Mouse (Mus musculus) kidney, embryonic 14.5 days (tissue): ENCODE measurements around the gene Zfp444. TPM values are rescaled to one million over a fixed set of nuclear protein-coding genes. Genes with fewer than 3 reads are reported as not detected.
"Not testable (repeated sequence)": the region's sequence is repeated elsewhere in the genome, so short reads cannot be mapped to it uniquely, and the experiment has no call there.

Experiments used
- ATAC-seq: fragments of 200-750 bp; cut with Nextera tagmentation; 2 replicates; pipeline ENCODE4 v1.8.0; 2017; ENCODE audit warnings: moderate number of reproducible peaks, mild to moderate bottlenecking, moderate TSS enrichment, moderate library complexity; ENCODE audit not compliant: low FRiP score, low TSS enrichment
- H3K27ac ChIP-seq: fragments of 300-500 bp; sonication (generic); 2 replicates; pipeline ENCODE4 v1.5.1; 2014; ENCODE audit warnings: low read depth, mild to moderate bottlenecking, low read length, moderate library complexity, mixed read lengths
- H3K27me3 ChIP-seq: fragments of 300-500 bp; sonication (generic); 2 replicates; pipeline ENCODE4 v1.6.1; 2014; ENCODE audit warnings: mild to moderate bottlenecking, low read length; ENCODE audit not compliant: control insufficient read depth, insufficient read depth
- H3K36me3 ChIP-seq: fragments of 300-500 bp; sonication (generic); 2 replicates; pipeline ENCODE4 v1.6.1; 2014; ENCODE audit warnings: low read length, mixed read lengths; ENCODE audit not compliant: control insufficient read depth, insufficient read depth
- H3K4me1 ChIP-seq: fragments of 300-500 bp; sonication (generic); 2 replicates; pipeline ENCODE4 v1.6.1; 2014; ENCODE audit warnings: low read length, mixed read lengths; ENCODE audit not compliant: control insufficient read depth, insufficient read depth
- H3K4me2 ChIP-seq: fragments of 300-500 bp; sonication (generic); replicated peaks from 2 replicates; pipeline ENCODE4 v1.6.1; 2014; ENCODE audit warnings: low read depth, mild to moderate bottlenecking, low read length
- H3K4me3 ChIP-seq: fragments of 300-500 bp; sonication (generic); 2 replicates; pipeline ENCODE4 v1.5.1; 2014; ENCODE audit warnings: mild to moderate bottlenecking, low read length
- H3K9ac ChIP-seq: fragments of 300-500 bp; sonication (generic); 2 replicates; pipeline ENCODE4 v1.6.1; 2014; ENCODE audit warnings: low read depth, mild to moderate bottlenecking, low read length, moderate library complexity
- H3K9me3 ChIP-seq: fragments of 300-500 bp; sonication (generic); 2 replicates; pipeline ENCODE4 v1.6.1; 2016; ENCODE audit warnings: low read length; ENCODE audit not compliant: control insufficient read depth
- WGBS: fragments of 180-500 bp; shearing (Covaris S2); extraction: QIAGEN DNeasy Blood & Tissue Kit; methylation state at CpG from one replicate; pipeline ENCODE4 v1.1.7; 2014; 5-methylcytosine and 5-hydroxymethylcytosine counted together
- polyA plus RNA-seq: library from polyadenylated mRNA; unstranded; fragments of >200 nt; fragmentation: Nextera tagmentation; extraction: Ambion mirVana; gene quantifications from 2 replicates; pipeline ENCODE4 v1.2.1, GENCODE M21; 2014

The Zfp444 gene
- polyA plus RNA-seq, 1 experiment from 2014 or later = 70.8 TPM

DNA sequence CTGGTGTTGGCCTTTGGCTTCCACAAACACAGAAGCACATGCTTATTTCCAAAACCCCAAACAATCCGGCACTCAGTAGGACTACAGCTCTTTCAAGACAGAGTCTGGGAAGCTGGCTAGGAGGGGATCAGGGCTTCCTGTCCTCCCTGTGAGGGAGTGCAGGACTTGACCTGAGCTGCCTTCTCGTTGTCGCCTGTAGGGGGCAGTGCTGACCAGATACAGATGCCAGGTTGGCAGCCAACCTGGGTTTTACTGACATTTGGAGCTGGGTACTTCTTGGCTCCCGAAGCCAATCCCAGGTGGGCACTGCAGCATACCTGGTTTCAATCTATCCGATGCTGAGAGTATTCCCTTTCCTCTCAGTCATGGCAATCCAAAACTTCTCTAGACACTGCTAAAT is 41.1 kb downstream of the Zfp444 start:
- no peaks in the 10 kb centered on the region for H3K9me3 ChIP-seq
- ATAC-seq = no peak
- no peaks in the 10 kb centered on the region for H3K36me3 ChIP-seq
- H3K4me1 ChIP-seq = no peaks in the 10 kb centered on the region
- no peak overlapping the region for H3K9ac ChIP-seq
- 44% methylated on average over 5 of the region's 5 CpGs for whole genome bisulfite sequencing
- H3K27ac ChIP-seq = no peak overlapping the region
- H3K4me2 ChIP-seq = no peak overlapping the region
- H3K27me3 ChIP-seq = no peaks in the 10 kb centered on the region
- H3K4me3 ChIP-seq = no peak overlapping the region

DNA sequence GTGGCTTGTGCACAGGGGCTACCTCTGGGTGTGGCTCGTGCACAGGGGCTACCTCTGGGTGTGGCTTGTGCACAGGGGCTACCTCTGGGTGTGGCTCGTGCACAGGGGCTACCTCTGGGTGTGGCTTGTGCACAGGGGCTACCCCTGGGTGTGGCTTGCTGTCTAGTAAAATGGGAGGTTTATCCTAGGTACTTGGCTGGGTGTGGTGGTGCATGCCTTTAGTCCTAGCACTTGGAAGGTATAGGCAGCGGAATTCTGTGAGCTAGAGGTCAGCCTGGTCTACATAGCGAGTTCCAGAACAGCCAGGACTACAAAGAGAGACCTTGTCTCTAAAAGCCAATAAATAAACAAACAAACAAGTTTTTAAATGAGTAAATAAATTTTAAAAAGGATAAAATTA is 42.7 kb downstream of the Zfp444 start:
- not testable (repeated sequence) for H3K36me3 ChIP-seq, H3K4me1 ChIP-seq, ATAC-seq, H3K4me3 ChIP-seq, H3K4me2 ChIP-seq, H3K9me3 ChIP-seq, H3K27ac ChIP-seq, H3K9ac ChIP-seq, H3K27me3 ChIP-seq
- WGBS = 90% methylated on average over 3 of the region's 4 CpGs

DNA sequence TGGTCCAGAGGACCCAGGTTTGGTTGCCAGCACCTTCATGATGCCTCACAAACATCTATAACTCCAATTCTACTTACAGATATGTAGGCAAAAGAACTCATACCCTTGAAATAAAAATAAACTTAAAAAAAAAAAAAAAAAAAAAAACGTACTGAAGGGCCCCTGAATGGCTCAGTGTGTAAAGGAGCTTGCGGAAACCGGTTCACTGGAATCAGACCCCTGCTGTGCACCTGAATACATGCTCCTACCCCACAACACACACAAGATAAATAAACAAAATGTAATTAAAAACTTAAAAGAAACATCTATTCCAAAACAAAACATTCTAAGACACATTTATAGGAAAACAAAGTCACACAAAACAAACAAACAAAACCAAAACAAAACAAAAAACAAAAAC is 48.1 kb downstream of the Zfp444 start:
- no peaks in the 10 kb centered on the region for H3K27me3 ChIP-seq
- H3K4me2 ChIP-seq = no peak overlapping the region
- no peaks in the 10 kb centered on the region for H3K36me3 ChIP-seq
- H3K9me3 ChIP-seq = no peaks in the 10 kb centered on the region
- H3K9ac ChIP-seq = no peak overlapping the region
- ATAC-seq = no peak
- 67% methylated on average over 3 of the region's 3 CpGs for WGBS
- H3K4me1 ChIP-seq = no peaks in the 10 kb centered on the region
- no peak overlapping the region for H3K27ac ChIP-seq
- no peak overlapping the region for H3K4me3 ChIP-seq

DNA sequence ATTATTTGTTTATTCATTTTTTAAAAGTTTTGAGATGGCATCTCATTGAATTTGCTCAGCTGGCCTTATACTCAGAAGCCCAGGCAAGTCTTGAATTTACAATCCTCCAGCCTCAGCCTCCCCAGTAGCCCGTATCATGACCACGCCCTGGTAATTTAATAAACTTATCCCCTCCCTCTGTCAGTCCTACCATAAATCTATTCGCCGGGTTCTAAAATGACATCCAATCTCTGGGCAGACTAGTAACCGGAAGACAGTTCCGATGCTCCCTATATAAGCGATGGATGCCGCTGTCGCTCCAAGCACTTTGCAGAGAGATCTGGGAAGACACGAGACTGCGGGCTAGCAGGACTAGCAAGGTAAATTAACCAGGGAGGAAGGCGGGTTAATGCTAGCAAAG is 50.0 kb downstream of the Zfp444 start, which contains the start of gene Zscan5b:
Gene Zscan5b, plus strand, starts transcription at position 301 of the 400 bp plus-strand sequence.
- H3K27ac ChIP-seq = no peak within 1 kb of the TSS
- no peak for ATAC-seq
- H3K27me3 ChIP-seq = no peaks in the 10 kb centered on the region
- H3K4me3 ChIP-seq = no peak within 1 kb of the TSS
- H3K4me1 ChIP-seq = no peaks in the 10 kb centered on the region
- 94% methylated on average over 12 of the region's 12 CpGs for WGBS
- no peak within 1 kb of the TSS for H3K4me2 ChIP-seq
- H3K36me3 ChIP-seq = no peaks in the 10 kb centered on the region
- no peak within 1 kb of the TSS for H3K9ac ChIP-seq
- H3K9me3 ChIP-seq = no peaks in the 10 kb centered on the region

DNA sequence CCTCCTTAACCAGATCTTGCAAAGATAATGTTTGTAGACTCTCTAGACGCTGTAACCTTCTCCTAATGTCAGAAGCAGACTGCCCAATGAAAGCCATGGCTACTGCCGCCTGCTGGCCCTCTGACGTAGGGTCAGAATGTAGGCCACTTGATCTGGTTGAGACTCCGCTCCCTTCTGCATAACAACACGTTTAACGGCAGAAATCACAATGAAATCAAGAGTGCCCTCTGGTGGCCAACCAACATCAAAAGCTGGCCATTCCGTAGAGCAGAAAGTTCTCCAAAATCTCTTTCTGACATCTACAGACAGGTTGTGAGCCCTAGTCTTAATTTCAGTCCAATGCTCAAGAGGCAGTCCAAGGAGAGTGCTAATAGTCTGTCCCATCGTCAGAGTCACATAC is 56.5 kb downstream of the Zfp444 start:
- H3K27me3 ChIP-seq = not testable (repeated sequence)
- 56% methylated on average over 8 of the region's 8 CpGs for WGBS

DNA sequence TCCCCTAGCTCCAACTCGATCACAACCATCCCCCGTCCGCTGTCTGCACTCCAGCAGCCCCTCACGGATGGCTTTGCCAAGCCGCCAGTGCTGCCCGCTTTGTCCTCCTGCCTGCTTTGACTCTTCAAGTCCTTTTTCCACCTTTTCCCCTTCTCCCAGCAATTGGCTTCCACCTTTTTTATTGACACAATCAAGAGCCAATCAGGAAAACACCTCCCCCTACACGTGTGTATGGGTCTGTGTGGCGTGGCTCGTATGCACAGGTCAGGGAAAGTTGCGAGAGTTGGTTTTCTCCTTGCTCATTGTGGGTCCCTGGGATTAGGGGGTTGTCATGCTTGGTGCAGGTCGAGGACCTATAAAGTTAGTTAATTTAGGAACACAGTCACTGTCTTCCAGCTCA is 67.8 kb downstream of the Zfp444 start:
- no peaks in the 10 kb centered on the region for H3K27me3 ChIP-seq
- no peak overlapping the region for H3K4me3 ChIP-seq
- H3K9ac ChIP-seq = no peak overlapping the region
- no peaks in the 10 kb centered on the region for H3K9me3 ChIP-seq
- no peak for ATAC-seq
- H3K27ac ChIP-seq = no peak overlapping the region
- 50% methylated on average over 11 of the region's 11 CpGs for WGBS
- no peaks in the 10 kb centered on the region for H3K36me3 ChIP-seq
- no peaks in the 10 kb centered on the region for H3K4me1 ChIP-seq
- H3K4me2 ChIP-seq = no peak overlapping the region

More for the DNA sequence above, 56.5 kb downstream of the Zfp444 start:
- H3K9me3 ChIP-seq, ATAC-seq, H3K9ac ChIP-seq, H3K36me3 ChIP-seq, H3K4me2 ChIP-seq, H3K4me3 ChIP-seq, H3K4me1 ChIP-seq, H3K27ac ChIP-seq: not testable (repeated sequence)

DNA sequence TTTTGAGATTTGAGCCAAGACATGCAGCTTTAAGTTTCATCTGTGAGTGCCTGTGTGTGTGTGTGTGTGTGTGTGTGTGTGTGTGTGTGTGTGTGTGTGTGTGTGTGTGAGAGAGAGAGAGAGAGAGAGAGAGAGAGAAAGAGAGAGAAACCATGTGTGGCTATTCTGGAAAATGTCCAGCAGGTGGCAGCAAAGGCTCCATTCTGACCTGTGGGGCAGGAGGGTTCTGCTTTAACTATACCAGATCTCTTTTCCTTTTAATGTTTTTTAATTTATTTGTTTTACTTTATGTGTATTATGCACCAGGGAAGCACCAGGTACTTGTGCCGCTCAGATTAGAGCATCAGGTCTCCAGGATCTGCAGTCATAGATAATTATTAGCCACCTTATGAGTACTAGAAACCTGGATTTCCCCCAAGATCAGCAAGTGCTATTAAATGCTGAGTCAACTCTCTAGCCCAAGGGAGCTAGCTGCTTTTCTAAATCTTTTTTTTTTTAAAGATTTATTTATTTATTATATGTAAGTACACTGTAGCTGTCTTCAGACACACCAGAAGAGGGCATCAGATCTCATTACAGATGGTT is 68.9 kb downstream of the Zfp444 start:
- not testable (repeated sequence) for H3K4me2 ChIP-seq, ATAC-seq, H3K36me3 ChIP-seq, H3K9me3 ChIP-seq, H3K27ac ChIP-seq, H3K9ac ChIP-seq, H3K4me3 ChIP-seq, H3K4me1 ChIP-seq, H3K27me3 ChIP-seq
- 34% methylated on average over 1 of the region's 1 CpGs for WGBS

Other genes starting within 250 kb of the Zfp444 start
- gene Vmn1r65, start 161.2 kb upstream of the Zfp444 start, polyA plus RNA-seq = not detected in 2 replicates
- gene Nlrp4c, start 127.1 kb upstream of the Zfp444 start, polyA plus RNA-seq = not detected in 2 replicates
- gene Zfp787, start 16.2 kb upstream of the Zfp444 start, polyA plus RNA-seq = 15.3 and 20.9 TPM in 2 replicates
- not detected in 2 replicates for gene Galp, start 24.9 kb downstream of the Zfp444 start, polyA plus RNA-seq
- not detected in 2 replicates for gene Zscan5b, start 50.1 kb downstream of the Zfp444 start, polyA plus RNA-seq
- not detected in 2 replicates for gene Epp13, start 80.5 kb downstream of the Zfp444 start, polyA plus RNA-seq
- 4.4 and 4.8 TPM in 2 replicates for gene Zfp667, start 114.4 kb downstream of the Zfp444 start, polyA plus RNA-seq
- gene Zfp583, start 159.1 kb downstream of the Zfp444 start, polyA plus RNA-seq = 4.1 and 5.5 TPM in 2 replicates
- gene Gm3854, start 171.5 kb downstream of the Zfp444 start, polyA plus RNA-seq = 2.6 TPM in 2 replicates
- 2.1 TPM in 2 replicates for gene Zfp78, start 191.1 kb downstream of the Zfp444 start, polyA plus RNA-seq
- gene Zfp28, start 211.1 kb downstream of the Zfp444 start, polyA plus RNA-seq = 7.5 and 8.7 TPM in 2 replicates
- not detected in 2 replicates for gene Smim17, start 226.5 kb downstream of the Zfp444 start, polyA plus RNA-seq
- gene Gm20715, start 238.1 kb downstream of the Zfp444 start, polyA plus RNA-seq = not detected in 2 replicates